Mouse (Mus musculus): ENCODE data around the gene Snx25. TPM values are rescaled to one million over a fixed set of nuclear protein-coding genes. Genes with fewer than 3 reads are reported as not detected.

The Snx25 gene
- 14.0 and 15.1 TPM in 2 replicates for polyA plus RNA-seq (2012; rRNA removed)

GRCm38 (mm10) chr8:46152064-46153031 lies at the start of gene Snx25:
Gene Snx25, minus strand, starts transcription at chr8:46152159.

GRCm38 (mm10) chr8:46151202-46152062 lies 527 bp downstream of the Snx25 start, which contains the start of gene Cfap97:
Gene Cfap97, plus strand, starts transcription at chr8:46151771.

GRCm38 (mm10) chr8:46005596-46005995 lies 146.4 kb downstream of the Snx25 start, which contains the start of gene Ankrd37:
Gene Ankrd37, minus strand, starts transcription at chr8:46005707.

GRCm38 (mm10) chr8:45999138-45999783 lies 152.7 kb downstream of the Snx25 start, which contains the start of gene Lrp2bp:
Gene Lrp2bp, plus strand, starts transcription at chr8:45999303.

Other genes with a start within 250 kb of the Snx25 start
- 0.15 and 0.16 TPM in 2 replicates for gene Ccdc110, start 217.5 kb downstream of the Snx25 start, polyA plus RNA-seq (2012; rRNA removed)
- gene 1700029J07Rik, start 176.9 kb downstream of the Snx25 start, polyA plus RNA-seq (2012; rRNA removed) = 6.4 and 7.0 TPM in 2 replicates
- 42.4 and 43.4 TPM in 2 replicates for gene Ufsp2, start 176.6 kb downstream of the Snx25 start, polyA plus RNA-seq (2012; rRNA removed)
- gene Lrp2bp, start 152.9 kb downstream of the Snx25 start, polyA plus RNA-seq (2012; rRNA removed) = 0.28 and 0.36 TPM in 2 replicates
- 19.3 and 23.7 TPM in 2 replicates for gene Ankrd37, start 146.5 kb downstream of the Snx25 start, polyA plus RNA-seq (2012; rRNA removed)
- 11.3 and 13.9 TPM in 2 replicates for gene Cfap97, start 388 bp downstream of the Snx25 start, polyA plus RNA-seq (2012; rRNA removed)
- gene Slc25a4, start 59.1 kb upstream of the Snx25 start, polyA plus RNA-seq (2012; rRNA removed) = 513 and 545 TPM in 2 replicates
- 5.3 and 5.5 TPM in 2 replicates for gene Helt, start 142.5 kb upstream of the Snx25 start, polyA plus RNA-seq (2012; rRNA removed)

Data from central nervous system, embryonic 14 days (tissue).